Mouse (Mus musculus) ES-CJ7 (cell line): ENCODE measurements around the gene Tmco4.
A peak's percentile ranks its signal among the peaks of the same experiment; 100 is the strongest.

Source experiments
- DNase-seq: peaks from one replicate; pipeline ENCODE4 v3.0.0; 2011; ENCODE audit warnings: low read depth, low spot score

The Tmco4 gene

GRCm38 (mm10) chr4:138972827-138973718, at the start of gene Tmco4:
TSS of gene Tmco4 (plus strand) at chr4:138972888.
- peak; percentile 77 for DNase-seq

GRCm38 (mm10) chr4:138925561-138925960, 47.1 kb upstream of the Tmco4 start:
- no peak for DNase-seq

GRCm38 (mm10) chr4:138933862-138934261, 38.8 kb upstream of the Tmco4 start:
- no peak for DNase-seq

- no peak for DNase-seq
Measured at GRCm38 (mm10) chr4:138934456-138935145, 38.1 kb upstream of the Tmco4 start.

GRCm38 (mm10) chr4:138938495-138939269, 34.0 kb upstream of the Tmco4 start:
- DNase-seq: no peak

GRCm38 (mm10) chr4:138939481-138939880, 33.2 kb upstream of the Tmco4 start:
- DNase-seq: no peak

- no peak for DNase-seq
Measured at GRCm38 (mm10) chr4:138941401-138941800, 31.3 kb upstream of the Tmco4 start.

- DNase-seq: no peak
Measured at GRCm38 (mm10) chr4:138941966-138942365, 30.7 kb upstream of the Tmco4 start.

GRCm38 (mm10) chr4:138943730-138944129, 29.0 kb upstream of the Tmco4 start:
- DNase-seq: peak; percentile 92

- peak; percentile 54 for DNase-seq
Measured at GRCm38 (mm10) chr4:138948257-138948656, 24.4 kb upstream of the Tmco4 start.

- no peak for DNase-seq
Measured at GRCm38 (mm10) chr4:138958612-138959011, 14.1 kb upstream of the Tmco4 start.

GRCm38 (mm10) chr4:138959120-138959519, 13.6 kb upstream of the Tmco4 start:
- DNase-seq: no peak

GRCm38 (mm10) chr4:138959926-138960325, 12.8 kb upstream of the Tmco4 start:
- DNase-seq: no peak

GRCm38 (mm10) chr4:138962719-138963118, 10.0 kb upstream of the Tmco4 start:
- DNase-seq: no peak

- DNase-seq: no peak
Measured at GRCm38 (mm10) chr4:138965871-138966270, 6.8 kb upstream of the Tmco4 start.

- DNase-seq: no peak
Measured at GRCm38 (mm10) chr4:138966866-138967265, 5.8 kb upstream of the Tmco4 start, which contains the start of gene Rnf186. TSS of gene Rnf186 (plus strand) at chr4:138967112.

- DNase-seq: no peak
Measured at GRCm38 (mm10) chr4:138967485-138967884, 5.2 kb upstream of the Tmco4 start.

- DNase-seq: no peak
Measured at GRCm38 (mm10) chr4:138968772-138969556, 3.7 kb upstream of the Tmco4 start.

- no peak for DNase-seq
Measured at GRCm38 (mm10) chr4:138969736-138970135, 3.0 kb upstream of the Tmco4 start.

- DNase-seq: no peak
Measured at GRCm38 (mm10) chr4:138971371-138971770, 1.3 kb upstream of the Tmco4 start.
